Mouse (Mus musculus) heart, embryonic 11.5 days (tissue): ENCODE results near the gene Aqp3. TPM values are rescaled to one million over a fixed set of nuclear protein-coding genes. Genes with fewer than 3 reads are reported as not detected.

Experiments
- ATAC-seq: fragments of 200-750 bp; cut with Nextera tagmentation; replicated peaks from 2 replicates; pipeline ENCODE4 v1.8.0; 2017; ENCODE audit warnings: moderate library complexity; ENCODE audit not compliant: insufficient number of reproducible peaks, low FRiP score, low TSS enrichment
- H3K27ac ChIP-seq: fragments of 300-500 bp; sonication (generic); 2 replicates; pipeline ENCODE4 v1.5.1; 2014; ENCODE audit warnings: mild to moderate bottlenecking, low read depth, low read length
- H3K27me3 ChIP-seq: fragments of 300-500 bp; sonication (generic); 2 replicates; pipeline ENCODE4 v1.6.1; 2014; ENCODE audit warnings: mild to moderate bottlenecking, low read length, mixed read lengths; ENCODE audit not compliant: control insufficient read depth, insufficient read depth
- H3K36me3 ChIP-seq: fragments of 300-500 bp; sonication (generic); 2 replicates; pipeline ENCODE4 v1.6.1; 2014; ENCODE audit warnings: mild to moderate bottlenecking, low read length, moderate library complexity, mixed read lengths; ENCODE audit not compliant: control insufficient read depth, insufficient read depth
- H3K4me1 ChIP-seq: fragments of 300-500 bp; sonication (generic); 2 replicates; pipeline ENCODE4 v1.6.1; 2014; ENCODE audit warnings: low read length; ENCODE audit not compliant: control insufficient read depth, insufficient read depth
- H3K4me2 ChIP-seq: fragments of 300-500 bp; sonication (generic); 2 replicates; pipeline ENCODE4 v1.6.1; 2014; ENCODE audit warnings: mild to moderate bottlenecking, moderate library complexity
- H3K4me3 ChIP-seq: fragments of 300-500 bp; sonication (generic); 2 replicates; pipeline ENCODE4 v1.5.1; 2014; ENCODE audit warnings: low read depth, low read length
- H3K9ac ChIP-seq: fragments of 300-500 bp; sonication (generic); 2 replicates; pipeline ENCODE4 v1.6.1; 2014; ENCODE audit warnings: mild to moderate bottlenecking, low read depth, low read length, moderate library complexity
- H3K9me3 ChIP-seq: fragments of 300-500 bp; sonication (generic); replicated peaks from 2 replicates; pipeline ENCODE4 v1.6.1; 2016; ENCODE audit warnings: low read length; ENCODE audit not compliant: control insufficient read depth
- WGBS: fragments of 180-500 bp; shearing (Covaris S2); extraction: QIAGEN DNeasy Blood & Tissue Kit; methylation state at CpG from one replicate; pipeline ENCODE4 v1.1.7; 2014; ENCODE audit not compliant: insufficient replicate concordance; 5-methylcytosine and 5-hydroxymethylcytosine counted together
- polyA plus RNA-seq: library from polyadenylated mRNA; unstranded; fragments of >200 nt; fragmentation: Nextera tagmentation; extraction: Ambion mirVana; gene quantifications from 2 replicates; pipeline ENCODE4 v1.2.1, GENCODE M21; 2014

The Aqp3 gene
- 3.7 and 7.3 TPM in 2 replicates for polyA plus RNA-seq

GRCm38 (mm10) chr4:41097871-41098576, at the start of gene Aqp3:
TSS of gene Aqp3 (minus strand) at chr4:41098183.
- H3K4me3 ChIP-seq = peak within 1 kb of the TSS; percentile 47
- peaks cover 32% of the 10 kb centered on the region for H3K27me3 ChIP-seq
- H3K9ac ChIP-seq = peak within 1 kb of the TSS; percentile 59
- no peaks in the 10 kb centered on the region for H3K9me3 ChIP-seq
- ATAC-seq = peak; percentile 78
- 1% methylated on average over 42 of the region's 42 CpGs for WGBS
- H3K4me1 ChIP-seq = peaks cover 30% of the 10 kb centered on the region
- H3K36me3 ChIP-seq = no peaks in the 10 kb centered on the region
- H3K4me2 ChIP-seq = peak within 1 kb of the TSS; percentile 94
- no peak within 1 kb of the TSS for H3K27ac ChIP-seq

GRCm38 (mm10) chr4:41142601-41143000, 44.6 kb upstream of the Aqp3 start:
- Histone ChIP-seq H3K9me3 (no peaks in the 10 kb centered on the region), H3K9ac (no peak overlapping the region), H3K36me3 (peaks cover 10% of the 10 kb centered on the region; the same call in 1 of the 2 replicates), H3K27me3 (no peaks in the 10 kb centered on the region), H3K4me2 (no peak overlapping the region), H3K4me3 (no peak overlapping the region), H3K27ac (no peak overlapping the region), H3K4me1 (no peaks in the 10 kb centered on the region)
- ATAC-seq = no peak
- 89% methylated on average over 2 of the region's 2 CpGs for WGBS

- Histone ChIP-seq H3K4me1 (no peaks in the 10 kb centered on the region), H3K4me3 (no peak overlapping the region), H3K4me2 (no peak overlapping the region), H3K9me3 (no peaks in the 10 kb centered on the region), H3K36me3 (peaks cover 7% of the 10 kb centered on the region; the same call in 1 of the 2 replicates), H3K27me3 (no peaks in the 10 kb centered on the region), H3K27ac (no peak overlapping the region), H3K9ac (no peak overlapping the region)
- 94% methylated on average over 6 of the region's 6 CpGs for WGBS
- ATAC-seq = no peak
These were observed 42.3 kb upstream of the Aqp3 start for GRCm38 (mm10) chr4:41140174-41140875.

- 1% methylated on average over 8 of the region's 8 CpGs for WGBS
- H3K27me3 ChIP-seq = no peaks in the 10 kb centered on the region
- peak overlapping the region; percentile 93 for H3K4me3 ChIP-seq
- peak overlapping the region; percentile 93 for H3K4me2 ChIP-seq
- H3K9me3 ChIP-seq = no peaks in the 10 kb centered on the region
- H3K27ac ChIP-seq = peak overlapping the region; percentile 100
- ATAC-seq = no peak
- H3K4me1 ChIP-seq = no peaks in the 10 kb centered on the region
- peaks cover 7% of the 10 kb centered on the region; the same call in 1 of the 2 replicates for H3K36me3 ChIP-seq
- peak overlapping the region; percentile 99 for H3K9ac ChIP-seq
These were observed 38.8 kb upstream of the Aqp3 start for GRCm38 (mm10) chr4:41136811-41137210.

GRCm38 (mm10) chr4:41136454-41136805, 38.4 kb upstream of the Aqp3 start:
- Histone ChIP-seq H3K27me3 (no peaks in the 10 kb centered on the region), H3K4me3 (peak overlapping the region; percentile 93), H3K4me1 (no peaks in the 10 kb centered on the region), H3K36me3 (peaks cover 7% of the 10 kb centered on the region; the same call in 1 of the 2 replicates), H3K27ac (peak overlapping the region; percentile 100), H3K9ac (peak overlapping the region; percentile 99), H3K4me2 (peak overlapping the region; percentile 93), H3K9me3 (no peaks in the 10 kb centered on the region)
- peak; percentile 0; the same call in 1 of the 2 replicates for ATAC-seq
- WGBS = 0% methylated on average over 4 of the region's 4 CpGs

GRCm38 (mm10) chr4:41135711-41136453, 37.9 kb upstream of the Aqp3 start, which contains the start of gene Ube2r2:
TSS of gene Ube2r2 (plus strand) at chr4:41135743.
- Histone ChIP-seq H3K4me2 (peak within 1 kb of the TSS; percentile 93), H3K9me3 (no peaks in the 10 kb centered on the region), H3K27ac (peak within 1 kb of the TSS; percentile 100), H3K9ac (peak within 1 kb of the TSS; percentile 99), H3K4me1 (no peaks in the 10 kb centered on the region), H3K36me3 (0 out of 2 replicates have a peak, but pooled peaks cover 3% of the 10 kb centered on the region), H3K4me3 (peak within 1 kb of the TSS; percentile 93), H3K27me3 (no peaks in the 10 kb centered on the region)
- WGBS = 1% methylated on average over 40 of the region's 65 CpGs
- ATAC-seq = peak; percentile 81

- H3K4me1 ChIP-seq = no peaks in the 10 kb centered on the region
These were observed 37.1 kb upstream of the Aqp3 start for GRCm38 (mm10) chr4:41134935-41135710.

More at GRCm38 (mm10) chr4:41134935-41135710, 37.1 kb upstream of the Aqp3 start:
- H3K27me3 ChIP-seq = no peaks in the 10 kb centered on the region
- H3K9ac ChIP-seq = peak overlapping the region; percentile 99
- no peaks in the 10 kb centered on the region for H3K9me3 ChIP-seq
- H3K4me3 ChIP-seq = peak overlapping the region; percentile 93
- peak overlapping the region; percentile 100 for H3K27ac ChIP-seq
- H3K4me2 ChIP-seq = peak overlapping the region; percentile 93
- peak; percentile 91 for ATAC-seq
- WGBS = 0% methylated on average over 27 of the region's 70 CpGs
- H3K36me3 ChIP-seq = no peaks in the 10 kb centered on the region
